Mouse (Mus musculus) heart, adult 2 months (tissue): ENCODE measurements around the gene Pkp4.

Experiments
- CTCF ChIP-seq: fragments of 200-600 bp; IDR thresholded peaks from 2 replicates; pipeline ENCODE4 v1.8.1; 2022; ENCODE audit warnings: antibody characterized with exemption, mild to moderate bottlenecking, moderate library complexity
- EP300 ChIP-seq: fragments of 200-500 bp; IDR thresholded peaks from 2 replicates; pipeline ENCODE4 v1.6.1; 2011; ENCODE audit warnings: low read depth, low read length, control low read depth; ENCODE audit not compliant: insufficient read depth
- POLR2A ChIP-seq: fragments of 200-500 bp; IDR thresholded peaks from 2 replicates; pipeline ENCODE4 v1.6.1; 2011; ENCODE audit warnings: mild to moderate bottlenecking, low read depth, low read length, control low read depth; ENCODE audit not compliant: insufficient read depth

DNA sequence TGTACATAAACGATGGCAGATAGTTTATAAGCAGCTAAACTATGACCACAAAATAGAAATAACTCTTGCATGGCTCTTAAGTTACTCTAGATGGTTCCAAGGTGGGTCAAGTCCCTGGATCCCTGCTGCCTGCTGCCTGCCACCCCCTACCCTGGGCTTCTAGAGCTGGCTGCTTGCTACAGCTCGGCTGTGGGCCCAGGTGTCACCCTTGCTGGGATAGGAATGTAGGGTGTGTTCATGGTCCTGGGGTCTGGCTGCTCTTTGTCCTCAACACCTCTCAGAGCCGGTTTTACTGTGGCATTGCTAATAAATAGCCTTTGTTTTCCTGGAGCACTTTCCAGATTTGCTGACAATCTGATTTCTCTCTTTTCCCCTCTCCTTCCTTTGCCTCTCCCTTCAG is 189.4 kb downstream of the Pkp4 start:
- TF ChIP-seq POLR2A (no peak), CTCF (no peak), EP300 (no peak)
